In the genomic region with DNA sequence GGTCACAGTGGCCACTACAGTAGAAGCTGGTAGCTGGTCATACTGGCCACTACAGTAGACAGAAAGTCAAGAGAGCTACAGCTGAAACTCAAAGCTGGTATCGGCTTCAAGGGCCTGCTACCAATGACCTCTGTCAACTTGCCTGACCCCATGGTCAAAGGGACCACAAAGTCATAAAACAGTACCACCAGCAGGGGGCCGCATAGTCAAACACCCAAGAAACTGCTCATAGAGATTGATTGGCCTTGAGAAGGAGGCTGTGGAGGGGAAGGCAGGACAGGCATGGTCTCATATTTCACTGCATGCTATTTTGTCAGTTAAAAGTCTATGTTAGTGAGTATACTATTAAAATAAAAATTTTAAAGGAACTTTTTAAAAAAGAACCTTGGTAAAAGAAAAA, we compare ENCODE assay signal across 9 mouse cellular contexts. TPM values are rescaled to one million over a fixed set of nuclear protein-coding genes. Genes with fewer than 3 reads are reported as not detected.
A peak's percentile ranks its signal among the peaks of the same experiment; 100 is the strongest.
DNase-seq lines count a peak whose midpoint lies in the region; ATAC-seq and TF ChIP-seq lines count a peak whose summit lies in the region.
"Had no signal": no experiment of that assay in that cellular context is flagged by ENCODE, and none has a peak within 500 bp of the region (broad histone marks: within the 10 kb centered on the region; RNA-seq: fewer than 3 reads in every experiment).

No protein-coding gene starts in this region.

- ATAC-seq in hindbrain, postnatal 0 days: no peak
- no peak for ATAC-seq in hindbrain, embryonic 16.5 days
- no peak for ATAC-seq in forebrain, embryonic 15.5 days (replicated peaks)

- no peaks in the 10 kb centered on the region for H3K9me3 ChIP-seq in hindbrain, postnatal 0 days (ENCODE audit: low read length)
- no peaks in the 10 kb centered on the region for H3K9me3 ChIP-seq in hindbrain, embryonic 16.5 days (ENCODE audit: control insufficient read depth, low read length)
- H3K9me3 ChIP-seq in ES-Bruce4 (replicated peaks; ENCODE audit: control insufficient read depth, insufficient read depth, low read length, poor library complexity, severe bottlenecking): no peaks in the 10 kb centered on the region
- H3K9me3 ChIP-seq in forebrain, embryonic 15.5 days: no peaks in the 10 kb centered on the region
- H3K9me3 ChIP-seq: hindbrain, embryonic 15.5 days had no signal

- WGBS in hindbrain, postnatal 0 days: 17% methylated on average over 2 of the region's 2 CpGs
- WGBS in hindbrain, embryonic 16.5 days: 15% methylated on average over 2 of the region's 2 CpGs
- 53% methylated on average over 2 of the region's 2 CpGs for WGBS in forebrain, embryonic 15.5 days

- TF ChIP-seq POLR2A in ES-Bruce4 (IDR thresholded peaks at IDR 0.05; ENCODE audit: insufficient read depth, low read length): no peak

- no peak overlapping the region for H3K27ac ChIP-seq in hindbrain, postnatal 0 days
- H3K27ac ChIP-seq in hindbrain, embryonic 16.5 days (ENCODE audit: low read depth, low read length): no peak overlapping the region
- no peak overlapping the region for H3K27ac ChIP-seq in ES-Bruce4 (ENCODE audit: insufficient read depth, low read length)
- H3K27ac ChIP-seq in forebrain, embryonic 15.5 days (replicated peaks): no peak overlapping the region
- H3K27ac ChIP-seq: hindbrain, embryonic 15.5 days had no signal

- no peak for TF ChIP-seq EP300 in ES-Bruce4 (IDR thresholded peaks at IDR 0.05; ENCODE audit: insufficient read depth, low read depth, low read length)

- no peaks in the 10 kb centered on the region for H3K36me3 ChIP-seq in hindbrain, postnatal 0 days (ENCODE audit: insufficient read depth, low read length)
- H3K36me3 ChIP-seq in hindbrain, embryonic 16.5 days (ENCODE audit: control insufficient read depth, insufficient read depth, low read length): no peaks in the 10 kb centered on the region
- H3K36me3 ChIP-seq in ES-Bruce4 (ENCODE audit: control insufficient read depth, insufficient read depth, low read length, poor library complexity, severe bottlenecking): no peaks in the 10 kb centered on the region
- no peaks in the 10 kb centered on the region for H3K36me3 ChIP-seq in forebrain, embryonic 15.5 days
- H3K36me3 ChIP-seq: hindbrain, embryonic 15.5 days had no signal

- no peak overlapping the region for H3K9ac ChIP-seq in hindbrain, postnatal 0 days (replicated peaks; ENCODE audit: low read length)
- no peak overlapping the region for H3K9ac ChIP-seq in hindbrain, embryonic 16.5 days (ENCODE audit: low read depth, low read length)
- H3K9ac ChIP-seq in ES-Bruce4 (ENCODE audit: low read depth, poor library complexity, severe bottlenecking): no peak overlapping the region
- H3K9ac ChIP-seq in forebrain, embryonic 15.5 days (replicated peaks): no peak overlapping the region
- H3K9ac ChIP-seq: hindbrain, embryonic 15.5 days had no signal

- TF ChIP-seq CTCF in hindbrain, postnatal 0 days (IDR thresholded peaks at IDR 0.05; ENCODE audit: low read depth): peak; percentile 36; the same call in 1 of the 2 replicates
- peak; percentile 6 for TF ChIP-seq CTCF in ES-Bruce4 (IDR thresholded peaks at IDR 0.05; ENCODE audit: low read depth, low read length)

- H3K27me3 ChIP-seq in hindbrain, postnatal 0 days (ENCODE audit: insufficient read depth, low read length): no peaks in the 10 kb centered on the region
- no peaks in the 10 kb centered on the region for H3K27me3 ChIP-seq in hindbrain, embryonic 16.5 days (replicated peaks; ENCODE audit: control insufficient read depth, insufficient read depth, low read length)
- no peaks in the 10 kb centered on the region for H3K27me3 ChIP-seq in ES-Bruce4 (ENCODE audit: control insufficient read depth, insufficient read depth, low read length, poor library complexity, severe bottlenecking)
- no peaks in the 10 kb centered on the region for H3K27me3 ChIP-seq in forebrain, embryonic 15.5 days
- H3K27me3 ChIP-seq: hindbrain, embryonic 15.5 days had no signal

- no peak overlapping the region for H3K4me3 ChIP-seq in hindbrain, postnatal 0 days (ENCODE audit: low read length)
- H3K4me3 ChIP-seq in hindbrain, embryonic 16.5 days (ENCODE audit: low read length): no peak overlapping the region
- H3K4me3 ChIP-seq in ES-Bruce4 (ENCODE audit: low read depth, low read length): no peak overlapping the region
- H3K4me3 ChIP-seq in forebrain, embryonic 15.5 days: no peak overlapping the region
- H3K4me3 ChIP-seq: hindbrain, embryonic 15.5 days had no signal

- no peaks in the 10 kb centered on the region for H3K4me1 ChIP-seq in hindbrain, postnatal 0 days (ENCODE audit: insufficient read depth, low read length)
- H3K4me1 ChIP-seq in hindbrain, embryonic 16.5 days (ENCODE audit: control insufficient read depth, insufficient read depth, low read depth, low read length): no peaks in the 10 kb centered on the region
- no peaks in the 10 kb centered on the region for H3K4me1 ChIP-seq in ES-Bruce4 (ENCODE audit: control insufficient read depth, insufficient read depth, low read length)
- H3K4me1 ChIP-seq in forebrain, embryonic 15.5 days: no peaks in the 10 kb centered on the region
- H3K4me1 ChIP-seq: hindbrain, embryonic 15.5 days had no signal

- DNase-seq in hindbrain, postnatal 0 days (ENCODE audit: low spot score): no peak
- peak; percentile 37 for DNase-seq in c-Kit-positive CD71-negative TER-119-negative erythroid progenitor cells, embryonic 14.5 days (ENCODE audit: low read depth)
- peak; percentile 63 for DNase-seq in induced T-regulatory cell, adult 2 months (ENCODE audit: low read depth)
- DNase-seq in lung, postnatal 25 days (ENCODE audit: low spot score): peak; percentile 65
- DNase-seq in thymus, postnatal 36 days: peak; percentile 46 to 50

- H3K4me2 ChIP-seq in hindbrain, postnatal 0 days (ENCODE audit: low read depth, low read length): no peak overlapping the region
- no peak overlapping the region for H3K4me2 ChIP-seq in hindbrain, embryonic 16.5 days (ENCODE audit: low read length)
- H3K4me2 ChIP-seq in forebrain, embryonic 15.5 days (replicated peaks): no peak overlapping the region
- H3K4me2 ChIP-seq: hindbrain, embryonic 15.5 days had no signal

RNA-seq across cellular contexts. Expression of a gene that starts 27.5 kb away (rescaled TPM):
- total RNA-seq in hindbrain, postnatal 0 days (2014; rRNA removed): 13.2 and 18.9 TPM in 2 replicates
- polyA plus RNA-seq in hindbrain, postnatal 0 days (2015; fragmentation: Nextera tagmentation; extraction: Ambion mirVana): 47.6 and 50.7 TPM in 2 replicates
- 38.7 and 46.7 TPM in 2 replicates for polyA plus RNA-seq in hindbrain, embryonic 16.5 days (2015; fragmentation: Nextera tagmentation; extraction: Ambion mirVana)
- 16.1 and 17.0 TPM in 2 replicates for polyA plus RNA-seq in ES-Bruce4 (2011; ENCODE audit: insufficient read depth, insufficient read length, low read depth, missing spikeins)
- polyA plus RNA-seq in forebrain, embryonic 15.5 days (2015; fragmentation: Nextera tagmentation; extraction: Ambion mirVana): 44.4 and 44.9 TPM in 2 replicates

RNA-seq across cellular contexts. Expression of a gene that starts 56.1 kb away (rescaled TPM):
- 57.1 and 59.3 TPM in 2 replicates for total RNA-seq in hindbrain, postnatal 0 days (2014; rRNA removed)
- 96.2 and 107 TPM in 2 replicates for polyA plus RNA-seq in hindbrain, postnatal 0 days (2015; fragmentation: Nextera tagmentation; extraction: Ambion mirVana)
- polyA plus RNA-seq in hindbrain, embryonic 16.5 days (2015; fragmentation: Nextera tagmentation; extraction: Ambion mirVana): 70.7 and 71.5 TPM in 2 replicates
- 143 and 157 TPM in 2 replicates for polyA plus RNA-seq in ES-Bruce4 (2011; ENCODE audit: insufficient read depth, insufficient read length, low read depth, missing spikeins)
- polyA plus RNA-seq in forebrain, embryonic 15.5 days (2015; fragmentation: Nextera tagmentation; extraction: Ambion mirVana): 105 and 108 TPM in 2 replicates
